Mouse (Mus musculus) thymus, postnatal 0 days (tissue): ENCODE results near the gene Spata31d1b. TPM values are rescaled to one million over a fixed set of nuclear protein-coding genes. Genes with fewer than 3 reads are reported as not detected.
"Not testable (repeated sequence)": the region's sequence is repeated elsewhere in the genome, so short reads cannot be mapped to it uniquely, and the experiment has no call there.

Source experiments
- DNase-seq: peaks from one replicate; pipeline ENCODE4 v3.0.0-alpha.2; 2015; ENCODE audit warnings: low spot score
- polyA plus RNA-seq: library from polyadenylated mRNA; unstranded; fragments of >200 nt; fragmentation: Nextera tagmentation; extraction: Ambion mirVana; gene quantifications from 2 replicates; pipeline ENCODE4 v1.2.1, GENCODE M21; 2015

The Spata31d1b gene
- polyA plus RNA-seq, result 0.04 TPM in 2 replicates

- DNase-seq, result not testable (repeated sequence)
Observed at GRCm38 (mm10) chr13:59711984-59712383, at the start of gene Spata31d1b. TSS of gene Spata31d1b (plus strand) at chr13:59712284.

GRCm38 (mm10) chr13:59663939-59664712, 48.0 kb upstream of the Spata31d1b start:
- DNase-seq, result no peak

GRCm38 (mm10) chr13:59667763-59668162, 44.3 kb upstream of the Spata31d1b start:
- DNase-seq, result no peak

- DNase-seq, result peak; percentile 25
Observed at GRCm38 (mm10) chr13:59668501-59669093, 43.5 kb upstream of the Spata31d1b start.

- no peak for DNase-seq
Observed at GRCm38 (mm10) chr13:59669946-59670345, 42.1 kb upstream of the Spata31d1b start.

GRCm38 (mm10) chr13:59671521-59671920, 40.6 kb upstream of the Spata31d1b start:
- DNase-seq, result no peak

GRCm38 (mm10) chr13:59672248-59672647, 39.8 kb upstream of the Spata31d1b start:
- DNase-seq, result peak; percentile 37

- DNase-seq, result no peak
Observed at GRCm38 (mm10) chr13:59673597-59673996, 38.5 kb upstream of the Spata31d1b start.

- DNase-seq, result no peak
Observed at GRCm38 (mm10) chr13:59674215-59674614, 37.9 kb upstream of the Spata31d1b start.

GRCm38 (mm10) chr13:59674761-59675150, 37.3 kb upstream of the Spata31d1b start:
- no peak for DNase-seq

GRCm38 (mm10) chr13:59675151-59676011, 36.7 kb upstream of the Spata31d1b start, which contains the start of gene Golm1:
TSS of gene Golm1 (minus strand) at chr13:59675811.
- peak; percentile 10 for DNase-seq

GRCm38 (mm10) chr13:59676316-59677229, 35.5 kb upstream of the Spata31d1b start:
- no peak for DNase-seq

GRCm38 (mm10) chr13:59679306-59679705, 32.8 kb upstream of the Spata31d1b start:
- no peak for DNase-seq

GRCm38 (mm10) chr13:59679908-59680307, 32.2 kb upstream of the Spata31d1b start:
- no peak for DNase-seq

- DNase-seq, result peak; percentile 46
Observed at GRCm38 (mm10) chr13:59682629-59683028, 29.5 kb upstream of the Spata31d1b start.

GRCm38 (mm10) chr13:59685236-59685635, 26.8 kb upstream of the Spata31d1b start:
- DNase-seq, result no peak

- no peak for DNase-seq
Observed at GRCm38 (mm10) chr13:59688338-59688770, 23.7 kb upstream of the Spata31d1b start.

- no peak for DNase-seq
Observed at GRCm38 (mm10) chr13:59689313-59689712, 22.8 kb upstream of the Spata31d1b start.

GRCm38 (mm10) chr13:59689843-59690242, 22.2 kb upstream of the Spata31d1b start:
- DNase-seq, result no peak

- no peak for DNase-seq
Observed at GRCm38 (mm10) chr13:59690576-59690975, 21.5 kb upstream of the Spata31d1b start.

GRCm38 (mm10) chr13:59691478-59691877, 20.6 kb upstream of the Spata31d1b start:
- no peak for DNase-seq
